Mouse (Mus musculus) lung, postnatal 0 days (tissue): ENCODE data around the gene Tbc1d1. TPM values are rescaled to one million over a fixed set of nuclear protein-coding genes. Genes with fewer than 3 reads are reported as not detected.

Experiments used
- ATAC-seq: fragments of 200-750 bp; cut with Nextera tagmentation; 2 replicates; pipeline ENCODE4 v1.8.0; 2017; ENCODE audit warnings: moderate library complexity
- DNase-seq: peaks from one replicate; pipeline ENCODE4 v3.0.0-alpha.2; 2016; ENCODE audit warnings: low spot score
- H3K27ac ChIP-seq: fragments of 300-500 bp; sonication (generic); 2 replicates; pipeline ENCODE4 v1.5.1; 2014; ENCODE audit warnings: antibody characterized with exemption, mild to moderate bottlenecking, low read length, mixed read lengths
- H3K27me3 ChIP-seq: fragments of 300-500 bp; sonication (generic); replicated peaks from 2 replicates; pipeline ENCODE4 v1.6.1; 2014; ENCODE audit warnings: low read length, mixed read lengths; ENCODE audit not compliant: insufficient read depth
- H3K36me3 ChIP-seq: fragments of 300-500 bp; sonication (generic); 2 replicates; pipeline ENCODE4 v1.6.1; 2014; ENCODE audit warnings: low read length, mixed read lengths; ENCODE audit not compliant: insufficient read depth
- H3K4me1 ChIP-seq: fragments of 300-500 bp; sonication (generic); 2 replicates; pipeline ENCODE4 v1.6.1; 2014; ENCODE audit warnings: antibody characterized with exemption, low read depth, low read length, mixed read lengths; ENCODE audit not compliant: insufficient read depth
- H3K4me2 ChIP-seq: fragments of 300-500 bp; sonication (generic); replicated peaks from 2 replicates; pipeline ENCODE4 v1.6.1; 2014; ENCODE audit warnings: low read depth, mild to moderate bottlenecking, low read length, moderate library complexity, mixed read lengths
- H3K4me3 ChIP-seq: fragments of 300-500 bp; sonication (generic); 2 replicates; pipeline ENCODE4 v1.5.1; 2014; ENCODE audit warnings: low read depth, low read length
- H3K9ac ChIP-seq: fragments of 300-500 bp; sonication (generic); replicated peaks from 2 replicates; pipeline ENCODE4 v1.6.1; 2014; ENCODE audit warnings: low read depth, mild to moderate bottlenecking
- H3K9me3 ChIP-seq: fragments of 300-500 bp; sonication (generic); 2 replicates; pipeline ENCODE4 v1.6.1; 2016; ENCODE audit warnings: low read length, mixed read lengths
- CTCF ChIP-seq: IDR thresholded peaks from 2 replicates; pipeline ENCODE4 v1.5.1; 2016; ENCODE audit warnings: antibody characterized with exemption, mild to moderate bottlenecking
- EP300 ChIP-seq: IDR thresholded peaks from 2 replicates; pipeline ENCODE4 v1.6.1; 2016; ENCODE audit warnings: antibody characterized with exemption, mild to moderate bottlenecking, control low read depth
- WGBS: fragments of 180-500 bp; shearing (Covaris S2); extraction: QIAGEN DNeasy Blood & Tissue Kit; methylation state at CpG from one replicate; pipeline ENCODE4 v1.1.7; 2014; 5-methylcytosine and 5-hydroxymethylcytosine counted together
- polyA plus RNA-seq: library from polyadenylated mRNA; unstranded; fragments of >200 nt; fragmentation: Nextera tagmentation; extraction: Ambion mirVana; gene quantifications from 2 replicates; pipeline ENCODE4 v1.2.1, GENCODE M21; 2015

Gene Tbc1d1
- polyA plus RNA-seq, 1 experiment from 2014 or later = 15.3 TPM

DNA sequence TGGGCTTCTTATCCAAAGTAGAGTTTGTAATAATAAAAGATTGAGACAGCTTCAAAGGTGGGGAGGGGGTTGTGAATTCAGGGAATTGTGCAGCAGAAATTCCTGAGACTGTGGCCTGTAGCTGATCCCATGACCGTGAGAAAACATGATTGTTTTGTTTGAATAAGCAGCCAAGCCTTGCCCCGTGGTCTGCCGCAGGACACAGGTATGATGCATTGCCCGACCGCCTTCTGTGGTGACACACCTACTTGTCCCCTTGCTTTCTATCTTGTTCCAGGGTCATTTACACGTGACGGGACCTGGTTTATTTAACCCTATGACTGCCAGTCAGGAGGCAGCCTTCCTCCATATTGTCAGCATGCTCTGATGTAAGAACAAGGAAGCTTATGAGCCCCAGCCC lies 123.6 kb downstream of the Tbc1d1 start:
- Histone ChIP-seq H3K27me3 (no peaks in the 10 kb centered on the region), H3K4me3 (no peak overlapping the region), H3K4me2 (no peak overlapping the region), H3K9me3 (no peaks in the 10 kb centered on the region), H3K9ac (no peak overlapping the region), H3K4me1 (no peaks in the 10 kb centered on the region), H3K36me3 (peaks cover 21% of the 10 kb centered on the region), H3K27ac (no peak overlapping the region)
- TF ChIP-seq CTCF (no peak), EP300 (no peak)
- WGBS = 41% methylated on average over 7 of the region's 7 CpGs
- ATAC-seq (peak; percentile 30; the same call in 1 of the 2 replicates), DNase-seq (peak; percentile 41)

- ATAC-seq (no peak), DNase-seq (no peak)
- H3K4me2 ChIP-seq = no peak overlapping the region
- no peak overlapping the region for H3K27ac ChIP-seq
- peaks cover 21% of the 10 kb centered on the region for H3K36me3 ChIP-seq
- H3K27me3 ChIP-seq = no peaks in the 10 kb centered on the region
- H3K9me3 ChIP-seq = no peaks in the 10 kb centered on the region
- no peak for TF ChIP-seq CTCF
- no peak for TF ChIP-seq EP300
- H3K9ac ChIP-seq = no peak overlapping the region
- no peak overlapping the region for H3K4me3 ChIP-seq
- WGBS = 89% methylated on average over 8 of the region's 8 CpGs
- no peaks in the 10 kb centered on the region for H3K4me1 ChIP-seq
Measured at GRCm38 (mm10) chr5:64280191-64280590, 124.1 kb downstream of the Tbc1d1 start.

DNA sequence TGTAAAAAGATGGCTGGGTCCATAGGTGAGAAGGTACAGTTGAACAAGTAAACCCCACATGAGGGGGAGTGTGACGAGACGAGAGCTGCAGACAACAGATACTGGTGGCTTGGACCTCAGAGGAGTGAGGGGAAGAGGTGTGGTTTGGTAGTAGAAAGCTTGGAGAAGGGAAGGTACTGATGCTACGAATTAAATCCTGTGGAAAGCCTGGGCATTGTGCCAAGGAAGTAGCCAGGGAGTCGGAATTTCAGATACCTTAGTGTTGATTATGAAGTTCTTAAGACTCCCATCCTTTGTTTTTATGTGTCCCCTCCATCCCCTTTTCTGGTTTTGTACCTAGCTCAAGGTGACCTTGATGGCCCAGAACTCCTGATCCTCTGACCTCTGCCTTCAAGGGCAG lies 124.5 kb downstream of the Tbc1d1 start:
- no peak overlapping the region for H3K4me3 ChIP-seq
- no peak overlapping the region for H3K9ac ChIP-seq
- DNase-seq = no peak
- H3K27ac ChIP-seq = no peak overlapping the region
- peaks cover 21% of the 10 kb centered on the region for H3K36me3 ChIP-seq
- WGBS = 52% methylated on average over 4 of the region's 4 CpGs
- no peaks in the 10 kb centered on the region for H3K9me3 ChIP-seq
- no peaks in the 10 kb centered on the region for H3K4me1 ChIP-seq
- ATAC-seq = no peak
- H3K4me2 ChIP-seq = no peak overlapping the region
- H3K27me3 ChIP-seq = no peaks in the 10 kb centered on the region
- TF ChIP-seq EP300 = no peak
- no peak for TF ChIP-seq CTCF

GRCm38 (mm10) chr5:64281674-64282073 lies 125.6 kb downstream of the Tbc1d1 start:
- ATAC-seq = no peak
- H3K9ac ChIP-seq = no peak overlapping the region
- H3K27ac ChIP-seq = no peak overlapping the region
- no peaks in the 10 kb centered on the region for H3K9me3 ChIP-seq
- no peaks in the 10 kb centered on the region for H3K27me3 ChIP-seq
- H3K4me1 ChIP-seq = no peaks in the 10 kb centered on the region
- no peak overlapping the region for H3K4me2 ChIP-seq
- 81% methylated on average over 7 of the region's 7 CpGs for WGBS
- no peak for TF ChIP-seq CTCF
- TF ChIP-seq EP300 = no peak
- DNase-seq = no peak
- peaks cover 25% of the 10 kb centered on the region for H3K36me3 ChIP-seq
- no peak overlapping the region for H3K4me3 ChIP-seq

DNA sequence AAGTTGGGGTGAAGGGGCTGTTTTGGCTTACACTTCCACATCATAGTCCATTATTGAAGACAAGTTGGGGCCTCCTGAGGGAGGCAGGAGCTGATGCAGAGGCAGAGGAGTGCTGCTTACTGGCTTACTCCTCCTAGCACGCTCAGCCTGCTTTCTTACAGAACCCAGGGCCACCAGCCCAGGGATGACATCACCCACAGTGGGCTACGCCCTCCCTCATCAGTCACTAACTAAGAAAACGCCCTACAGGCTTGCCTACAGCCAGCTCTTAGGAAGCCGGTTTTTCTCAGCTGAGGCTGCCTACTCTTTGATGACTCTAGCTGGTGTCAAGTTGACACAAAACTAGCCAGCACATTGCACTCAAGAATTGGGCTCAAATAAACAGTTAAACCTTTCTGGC lies 126.5 kb downstream of the Tbc1d1 start:
- WGBS = 55% methylated on average over 4 of the region's 4 CpGs
- TF ChIP-seq EP300 (no peak), CTCF (no peak)
- H3K27ac ChIP-seq = no peak overlapping the region

GRCm38 (mm10) chr5:64285289-64285688 lies 129.2 kb downstream of the Tbc1d1 start:
- Histone ChIP-seq H3K27ac (no peak overlapping the region), H3K36me3 (peaks cover 18% of the 10 kb centered on the region), H3K9ac (no peak overlapping the region), H3K9me3 (no peaks in the 10 kb centered on the region), H3K27me3 (no peaks in the 10 kb centered on the region), H3K4me2 (no peak overlapping the region), H3K4me1 (no peaks in the 10 kb centered on the region), H3K4me3 (no peak overlapping the region)
- TF ChIP-seq CTCF (no peak), EP300 (no peak)
- WGBS = 92% methylated on average over 4 of the region's 4 CpGs
- ATAC-seq (no peak), DNase-seq (no peak)

More for the DNA sequence above, 126.5 kb downstream of the Tbc1d1 start:
- Histone ChIP-seq H3K27me3 (no peaks in the 10 kb centered on the region), H3K4me2 (no peak overlapping the region), H3K36me3 (peaks cover 25% of the 10 kb centered on the region), H3K4me3 (no peak overlapping the region), H3K4me1 (no peaks in the 10 kb centered on the region), H3K9me3 (no peaks in the 10 kb centered on the region), H3K9ac (no peak overlapping the region)
- ATAC-seq (0 out of 2 replicates have a peak, but pooled peaks have one; percentile 17), DNase-seq (no peak)

DNA sequence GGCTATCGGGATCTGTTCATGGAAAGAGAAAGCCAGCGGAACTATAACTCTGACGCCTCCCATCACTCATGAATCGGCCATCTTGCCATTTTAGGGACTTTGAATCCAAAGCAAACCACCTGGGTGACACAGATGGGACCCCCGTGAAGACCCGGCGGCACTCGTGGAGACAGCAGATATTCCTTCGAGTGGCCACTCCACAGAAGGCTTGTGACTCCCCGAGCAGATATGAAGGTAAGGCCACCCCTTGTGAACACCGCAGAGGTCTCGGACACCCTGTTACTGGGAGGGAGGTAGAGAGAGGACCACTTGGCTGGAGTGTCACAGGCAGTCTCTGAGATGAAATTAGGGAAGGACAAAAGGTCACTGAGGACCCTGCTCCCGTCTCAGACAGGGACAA lies 129.7 kb downstream of the Tbc1d1 start:
- DNase-seq (no peak), ATAC-seq (no peak)
- H3K4me3 ChIP-seq = no peak overlapping the region
- H3K4me2 ChIP-seq = no peak overlapping the region
- 90% methylated on average over 13 of the region's 13 CpGs for WGBS
- peaks cover 14% of the 10 kb centered on the region for H3K36me3 ChIP-seq
- H3K4me1 ChIP-seq = no peaks in the 10 kb centered on the region
- no peak for TF ChIP-seq EP300
- no peak for TF ChIP-seq CTCF
- no peaks in the 10 kb centered on the region for H3K9me3 ChIP-seq
- no peak overlapping the region for H3K27ac ChIP-seq
- H3K9ac ChIP-seq = no peak overlapping the region
- H3K27me3 ChIP-seq = no peaks in the 10 kb centered on the region
